Comparison of ENCODE assay signal across 8 mouse cellular contexts in the genomic region with DNA sequence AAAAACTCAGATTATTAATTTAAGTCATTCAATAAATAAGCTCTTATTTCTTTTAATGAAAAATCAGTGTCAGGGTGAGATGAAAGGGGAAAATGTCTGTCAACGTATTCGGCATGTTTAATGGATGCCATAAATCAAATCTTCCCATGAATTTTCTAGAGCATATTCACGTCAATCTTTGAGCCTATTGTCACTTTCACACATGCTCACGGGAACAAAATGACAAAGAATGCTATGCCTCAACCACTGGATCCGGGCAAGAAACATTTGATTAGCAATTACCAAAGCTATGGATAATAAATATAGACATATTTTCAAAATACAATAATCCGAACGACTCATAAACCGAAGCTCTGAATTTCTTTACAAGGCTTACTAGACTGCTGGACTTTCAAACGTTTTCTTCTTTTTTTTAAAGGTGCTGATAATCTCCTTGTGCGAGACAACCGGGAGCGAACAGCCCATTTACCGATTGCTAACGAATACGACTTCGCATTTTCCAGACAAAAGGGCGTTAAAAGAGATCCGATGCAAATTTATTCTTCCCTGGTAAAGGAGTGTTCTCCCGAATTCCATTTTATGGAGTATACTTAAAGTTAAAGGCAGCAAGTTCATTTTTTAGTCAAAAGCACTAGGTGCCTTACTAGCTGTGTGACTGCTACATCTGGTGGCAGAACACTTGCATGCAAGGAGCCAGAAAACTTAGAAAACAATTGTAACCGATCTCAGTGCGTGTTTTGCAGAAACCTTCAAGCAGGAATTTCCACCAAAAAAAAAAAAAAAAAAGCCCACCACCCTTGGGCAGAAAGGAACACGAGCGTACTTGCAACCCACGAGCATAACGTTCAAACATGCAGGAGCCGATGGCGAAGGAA. TPM values are rescaled to one million over a fixed set of nuclear protein-coding genes. Genes with fewer than 3 reads are reported as not detected.
DNase-seq lines count a peak whose midpoint lies in the region; ATAC-seq and TF ChIP-seq lines count a peak whose summit lies in the region.

No protein-coding gene starts in this region.

- TF ChIP-seq POLR2A in myocyte (IDR thresholded peaks at IDR 0.05; ENCODE audit: insufficient read length, low read depth): no peak

- no peaks in the 10 kb centered on the region for H3K27me3 ChIP-seq in heart, embryonic 16.5 days (ENCODE audit: control insufficient read depth, insufficient read depth, low read length)
- no peaks in the 10 kb centered on the region for H3K27me3 ChIP-seq in limb, embryonic 13.5 days
- no peaks in the 10 kb centered on the region for H3K27me3 ChIP-seq in myocyte (ENCODE audit: control insufficient read depth, insufficient read depth, insufficient read length)

- under 1% methylated on average over 27 of the region's 27 CpGs for WGBS in heart, embryonic 16.5 days
- WGBS in limb, embryonic 13.5 days: under 1% methylated on average over 27 of the region's 27 CpGs

- H3K27ac ChIP-seq in heart, embryonic 16.5 days (ENCODE audit: low read length): peak overlapping the region; percentile 100
- H3K27ac ChIP-seq in limb, embryonic 13.5 days: peak overlapping the region; percentile 100

- peaks cover 54% of the 10 kb centered on the region for H3K79me2 ChIP-seq in myocyte (ENCODE audit: control insufficient read depth, insufficient read depth)

- DNase-seq in embryo, embryonic 10 days (ENCODE audit: low spot score): peak; percentile 68
- no peak for DNase-seq in embryo, embryonic 9.5 days (ENCODE audit: extremely low spot score)
- DNase-seq in B cell, adult 2 months: peak; percentile 35 to 39
- peak; percentile 51 for DNase-seq in c-Kit-positive CD71-positive TER-119-negative erythroid progenitor cells, embryonic 14.5 days (ENCODE audit: low read depth)
- DNase-seq in layer of hippocampus, postnatal 25 days (ENCODE audit: extremely low spot score in 1 of 2, low spot score in 1 of 2): no peak

- H3K9ac ChIP-seq in heart, embryonic 16.5 days (ENCODE audit: low read length): peak overlapping the region; percentile 99
- H3K9ac ChIP-seq in limb, embryonic 13.5 days: peak overlapping the region; percentile 98

- ATAC-seq in heart, embryonic 16.5 days (replicated peaks; ENCODE audit: extremely low read depth, insufficient read depth, low FRiP score): no peak
- ATAC-seq in limb, embryonic 13.5 days (ENCODE audit: low FRiP score, low read depth): peak; percentile 8; the same call in 1 of the 2 replicates

- H3K4me1 ChIP-seq in heart, embryonic 16.5 days (ENCODE audit: control insufficient read depth, insufficient read depth, low read length): peaks cover 25% of the 10 kb centered on the region
- peaks cover 11% of the 10 kb centered on the region for H3K4me1 ChIP-seq in limb, embryonic 13.5 days

- peak overlapping the region; percentile 92 for H3K4me3 ChIP-seq in heart, embryonic 16.5 days (ENCODE audit: low read length)
- peak overlapping the region; percentile 88 for H3K4me3 ChIP-seq in limb, embryonic 13.5 days
- peak overlapping the region; percentile 48 for H3K4me3 ChIP-seq in myocyte

- peak overlapping the region; percentile 92 for H3ac ChIP-seq in myocyte (ENCODE audit: control insufficient read depth, insufficient read length)

- H3K9me3 ChIP-seq in heart, embryonic 16.5 days (replicated peaks; ENCODE audit: control insufficient read depth, low read length): no peaks in the 10 kb centered on the region
- no peaks in the 10 kb centered on the region for H3K9me3 ChIP-seq in limb, embryonic 13.5 days

- peak overlapping the region; percentile 83 for H3K4me2 ChIP-seq in heart, embryonic 16.5 days (ENCODE audit: low read depth, low read length)
- peak overlapping the region; percentile 68 for H3K4me2 ChIP-seq in limb, embryonic 13.5 days (replicated peaks)
- peak overlapping the region; percentile 93 for H3K4me2 ChIP-seq in myocyte (ENCODE audit: low read depth)

- H3K36me3 ChIP-seq in heart, embryonic 16.5 days (ENCODE audit: control insufficient read depth, insufficient read depth): no peaks in the 10 kb centered on the region
- no peaks in the 10 kb centered on the region for H3K36me3 ChIP-seq in limb, embryonic 13.5 days
- no peaks in the 10 kb centered on the region for H3K36me3 ChIP-seq in myocyte (ENCODE audit: control insufficient read depth, insufficient read depth)

TF ChIP-seq in myocyte, 11 proteins besides CTCF, POLR2A, EP300 and RAD21:
- no peak for TF ChIP-seq REST (IDR thresholded peaks at IDR 0.05; ENCODE audit: insufficient read depth, insufficient read length)
- no peak for TF ChIP-seq USF1 (IDR thresholded peaks at IDR 0.05; ENCODE audit: low read depth)
- no peak for TF ChIP-seq SRF (IDR thresholded peaks at IDR 0.05; ENCODE audit: control insufficient read depth, insufficient read length, low read depth)

RNA-seq across cellular contexts. Expression of a gene that starts 1.4 kb away (rescaled TPM):
- 19.4 and 19.7 TPM in 2 replicates for polyA plus RNA-seq in heart, embryonic 16.5 days (2015; fragmentation: Nextera tagmentation; extraction: Ambion mirVana)
- 30.6 and 34.5 TPM in 2 replicates for polyA plus RNA-seq in limb, embryonic 13.5 days (2015; fragmentation: Nextera tagmentation; extraction: Ambion mirVana)
- polyA plus RNA-seq in myocyte (2012; fragmentation: generic; extraction: Trizol): 9.4 TPM
- total RNA-seq in layer of hippocampus, postnatal 25 days (2021): 10 to 100 TPM; 65.4 to 68.1 TPM

Comparison
In these comparisons a context has a peak if more than half of its experiments do, and no peak if none do; other contexts are left out.
1. DNase-seq: peak in embryo, embryonic 10 days (single experiment), B cell, adult 2 months (2 of 2) and c-Kit-positive CD71-positive TER-119-negative erythroid progenitor cells, embryonic 14.5 days (single experiment); none in embryo, embryonic 9.5 days (single experiment) and layer of hippocampus, postnatal 25 days (0 of 2).
2. Peak in every context shown above with its lines, with median percentiles within 50 percentile points of each other: H3K4me2 ChIP-seq and H3K4me3 ChIP-seq.